Mouse (Mus musculus) bone marrow macrophage, adult 2 months (primary cell): ENCODE data around the gene Cfap97d1.

Experiments used
- CTCF ChIP-seq: IDR thresholded peaks from 2 replicates; pipeline ENCODE4 v1.5.1; 2012; ENCODE audit warnings: low read depth, mild to moderate bottlenecking, low read length, moderate library complexity
- POLR2A ChIP-seq: IDR thresholded peaks from 2 replicates; pipeline ENCODE4 v1.6.1; 2012; ENCODE audit warnings: mild to moderate bottlenecking, low read depth, low read length, borderline replicate concordance

DNA sequence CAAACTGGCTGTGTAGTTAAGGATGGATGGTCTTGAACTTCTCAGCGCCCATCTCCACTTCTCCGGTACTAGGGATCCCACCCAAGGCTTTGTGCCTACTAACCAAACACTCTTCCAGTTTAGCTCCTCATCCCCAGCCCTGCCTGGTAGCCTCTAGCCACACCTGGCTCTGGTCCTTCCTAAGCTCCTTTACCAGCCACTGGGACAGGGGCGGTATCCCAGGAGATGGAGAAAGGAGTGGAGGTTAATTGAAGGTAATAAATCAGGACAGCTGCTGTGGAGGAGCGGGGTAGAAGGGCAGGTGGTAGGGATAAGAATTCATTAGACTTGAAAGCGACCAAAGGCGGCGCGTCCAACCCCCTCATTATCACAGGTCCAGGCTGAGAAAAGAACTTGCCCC, 19.4 kb upstream of the Cfap97d1 start:
- TF ChIP-seq POLR2A: no peak
- no peak for TF ChIP-seq CTCF
